Mouse (Mus musculus): ENCODE data around the gene Smad6. TPM values are rescaled to one million over a fixed set of nuclear protein-coding genes. Genes with fewer than 3 reads are reported as not detected.
A peak's percentile ranks its signal among the peaks of the same experiment; 100 is the strongest.

Smad6 gene
- polyA plus RNA-seq, 1 experiment from 2014 or later = 2.0 TPM

DNA sequence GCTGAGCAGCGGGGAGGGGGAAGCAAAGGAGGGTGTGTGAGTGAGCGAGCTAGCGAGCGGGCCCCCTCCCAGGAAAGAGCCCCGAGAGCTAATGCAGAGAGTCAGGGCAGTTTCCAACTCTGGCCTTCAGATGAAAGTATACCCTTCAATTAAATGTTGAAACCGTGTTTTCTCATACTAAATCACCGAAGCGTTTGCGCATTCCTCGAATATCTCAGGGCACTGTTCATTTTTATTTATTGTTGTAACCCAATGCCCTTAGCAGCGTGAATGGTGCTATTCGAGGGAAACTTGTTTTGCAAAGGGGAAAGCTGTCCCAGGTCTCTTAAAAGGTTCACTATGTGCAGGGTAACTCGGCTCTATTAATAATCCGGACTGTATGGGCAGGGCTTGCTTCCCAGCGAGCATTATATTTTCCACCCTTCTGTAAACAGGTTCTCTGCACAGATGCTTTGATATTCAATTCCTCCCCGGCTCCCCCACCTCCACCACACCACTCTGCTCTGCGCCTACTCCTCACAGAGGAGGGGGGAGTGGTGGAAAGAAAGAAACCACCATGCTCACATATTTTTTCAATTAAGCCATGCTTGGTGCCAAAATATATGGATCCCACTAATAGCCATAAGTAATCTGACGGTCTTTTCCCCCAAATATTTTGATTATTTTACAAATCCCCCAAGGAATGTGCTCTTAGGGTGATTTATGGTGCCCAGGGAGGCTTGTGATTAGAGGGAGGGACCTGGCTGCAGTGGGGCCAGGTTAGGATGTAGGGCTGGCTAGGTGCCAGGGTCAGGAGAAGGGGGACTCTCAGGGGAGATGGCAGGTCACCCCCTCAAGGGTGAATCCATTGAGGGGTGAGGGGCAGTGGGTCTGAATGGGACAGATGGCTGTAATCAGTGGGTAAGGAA, 41.4 kb downstream of the Smad6 start:
- Histone ChIP-seq H3K9ac (replicated peaks) (0 out of 2 replicates have a peak overlapping the region, but pooled peaks have one; percentile 5), H3K9me3 (no peaks in the 10 kb centered on the region), H3K4me2 (replicated peaks) (no peak overlapping the region), H3K27me3 (no peaks in the 10 kb centered on the region), H3K4me1 (peaks cover 39% of the 10 kb centered on the region), H3K4me3 (no peak overlapping the region), H3K36me3 (no peaks in the 10 kb centered on the region), H3K27ac (replicated peaks) (peak overlapping the region; percentile 14)
- 5% methylated on average over 18 of the region's 18 CpGs for WGBS
- ATAC-seq (replicated peaks) = 0 out of 2 replicates have a peak, but pooled peaks have one; percentile 21

DNA sequence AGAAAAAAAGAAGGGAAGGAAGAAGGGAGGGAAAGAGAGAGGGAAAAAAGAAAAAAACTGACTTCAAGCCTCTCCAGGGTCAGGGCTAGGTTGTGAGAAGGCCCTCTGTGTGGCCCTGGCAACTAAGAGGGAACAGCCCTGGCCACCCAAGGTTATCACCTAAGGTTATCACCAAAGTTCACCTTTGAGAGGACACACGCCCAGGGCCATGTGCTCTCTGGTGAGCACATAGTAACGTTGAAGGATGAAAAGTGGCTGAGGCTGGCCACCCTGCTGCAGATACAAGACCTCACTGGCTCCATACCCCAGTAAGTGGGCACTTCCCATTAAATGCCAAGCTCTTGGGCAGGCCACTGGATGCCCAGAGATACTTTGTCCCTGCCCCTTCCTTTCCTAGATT, 42.6 kb downstream of the Smad6 start:
- no peak for ATAC-seq (replicated peaks)
- 75% methylated on average over 2 of the region's 2 CpGs for WGBS
- Histone ChIP-seq H3K9ac (replicated peaks) (no peak overlapping the region), H3K27me3 (no peaks in the 10 kb centered on the region), H3K9me3 (no peaks in the 10 kb centered on the region), H3K4me1 (peaks cover 44% of the 10 kb centered on the region), H3K4me2 (replicated peaks) (no peak overlapping the region), H3K27ac (replicated peaks) (no peak overlapping the region), H3K4me3 (no peak overlapping the region), H3K36me3 (no peaks in the 10 kb centered on the region)

- Histone ChIP-seq H3K9ac (replicated peaks) (no peak overlapping the region), H3K36me3 (no peaks in the 10 kb centered on the region), H3K4me3 (no peak overlapping the region), H3K27ac (replicated peaks) (no peak overlapping the region), H3K27me3 (no peaks in the 10 kb centered on the region), H3K4me2 (replicated peaks) (no peak overlapping the region), H3K4me1 (peaks cover 44% of the 10 kb centered on the region), H3K9me3 (no peaks in the 10 kb centered on the region)
- WGBS = 86% methylated on average over 7 of the region's 7 CpGs
- ATAC-seq (replicated peaks) = no peak
These were observed 43.2 kb downstream of the Smad6 start for GRCm38 (mm10) chr9:63978682-63979081.

GRCm38 (mm10) chr9:63975996-63976395, 45.9 kb downstream of the Smad6 start:
- Histone ChIP-seq H3K27me3 (no peaks in the 10 kb centered on the region), H3K9ac (replicated peaks) (no peak overlapping the region), H3K4me3 (no peak overlapping the region), H3K36me3 (no peaks in the 10 kb centered on the region), H3K4me1 (peaks cover 43% of the 10 kb centered on the region), H3K9me3 (no peaks in the 10 kb centered on the region), H3K4me2 (replicated peaks) (0 out of 2 replicates have a peak overlapping the region, but pooled peaks have one; percentile 14), H3K27ac (replicated peaks) (no peak overlapping the region)
- peak; percentile 61; the same call in 1 of the 2 replicates for ATAC-seq (replicated peaks)
- 20% methylated on average over 11 of the region's 11 CpGs for WGBS

DNA sequence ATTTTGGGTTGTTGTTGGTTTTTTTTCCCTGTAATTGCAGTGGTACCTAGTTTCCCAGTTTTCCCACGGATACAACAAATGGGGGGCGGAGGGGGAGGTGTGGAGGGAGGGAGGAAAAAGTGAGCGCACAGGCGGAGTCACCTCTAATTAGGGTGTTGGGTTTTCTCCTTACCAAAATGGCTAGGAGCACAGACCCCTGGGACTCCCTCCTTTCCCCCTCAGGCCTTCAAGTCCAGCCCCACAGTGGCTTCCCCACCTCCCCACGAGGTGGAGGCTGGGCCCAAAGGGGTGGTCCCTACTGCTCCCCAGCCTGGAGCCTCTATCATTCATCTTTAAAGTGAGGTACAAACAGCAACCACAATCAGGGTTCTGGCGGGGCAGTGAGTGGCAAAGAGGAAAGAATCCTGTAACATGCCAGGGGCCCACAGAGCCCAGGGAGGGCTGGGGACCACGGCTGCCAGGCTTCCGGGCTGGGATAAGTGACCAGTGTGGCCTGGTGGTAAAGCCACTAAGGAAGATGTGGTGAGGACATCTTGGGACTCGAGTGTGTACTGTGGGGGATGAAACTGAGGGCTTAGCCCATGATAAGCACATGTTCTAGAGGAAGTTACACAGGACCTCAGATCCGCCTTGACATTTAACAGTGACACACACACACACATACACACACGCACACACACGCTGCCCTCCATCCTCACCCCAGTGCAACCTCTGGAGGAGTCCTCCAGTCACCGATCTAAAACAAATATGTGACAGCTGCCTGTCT, 47.4 kb downstream of the Smad6 start:
- peak overlapping the region; percentile 11 for H3K27ac ChIP-seq (replicated peaks)
- H3K36me3 ChIP-seq = no peaks in the 10 kb centered on the region
- H3K27me3 ChIP-seq = no peaks in the 10 kb centered on the region
- no peak overlapping the region for H3K4me3 ChIP-seq
- H3K9me3 ChIP-seq = no peaks in the 10 kb centered on the region
- ATAC-seq (replicated peaks) = no peak
- WGBS = 39% methylated on average over 13 of the region's 13 CpGs
- no peak overlapping the region for H3K4me2 ChIP-seq (replicated peaks)
- peaks cover 38% of the 10 kb centered on the region for H3K4me1 ChIP-seq
- no peak overlapping the region for H3K9ac ChIP-seq (replicated peaks)

DNA sequence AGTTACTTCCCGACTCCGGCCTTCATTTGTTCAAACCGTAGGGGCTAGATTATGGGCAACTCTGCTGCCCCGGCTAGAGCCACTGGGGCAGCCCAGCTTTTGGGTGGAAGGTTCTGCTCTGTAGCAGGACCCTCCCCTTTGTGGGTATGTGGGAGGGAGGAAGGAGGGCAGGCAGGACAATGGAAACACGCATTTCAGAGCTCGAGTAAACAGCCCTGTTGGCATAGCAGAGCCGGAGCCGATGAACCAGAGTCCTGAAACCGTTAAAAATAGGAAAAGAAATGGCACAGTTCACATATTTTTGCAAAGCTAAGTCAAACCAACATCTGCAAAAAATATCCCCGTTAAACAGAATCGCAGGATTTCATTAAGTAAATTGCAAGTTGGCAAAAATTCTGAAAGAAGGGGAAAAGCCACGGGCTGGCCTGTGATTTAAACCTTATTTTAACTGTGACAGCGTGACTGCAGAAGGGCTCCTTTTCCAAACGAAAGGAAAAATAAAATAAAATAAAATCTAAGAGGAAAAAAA, 48.1 kb downstream of the Smad6 start:
- WGBS = 25% methylated on average over 14 of the region's 14 CpGs
- Histone ChIP-seq H3K36me3 (no peaks in the 10 kb centered on the region), H3K4me3 (no peak overlapping the region), H3K27ac (replicated peaks) (peak overlapping the region; percentile 11), H3K27me3 (no peaks in the 10 kb centered on the region), H3K4me1 (peaks cover 45% of the 10 kb centered on the region), H3K9me3 (no peaks in the 10 kb centered on the region), H3K4me2 (replicated peaks) (no peak overlapping the region), H3K9ac (replicated peaks) (0 out of 2 replicates have a peak overlapping the region, but pooled peaks have one; percentile 13)
- no peak for ATAC-seq (replicated peaks)

DNA sequence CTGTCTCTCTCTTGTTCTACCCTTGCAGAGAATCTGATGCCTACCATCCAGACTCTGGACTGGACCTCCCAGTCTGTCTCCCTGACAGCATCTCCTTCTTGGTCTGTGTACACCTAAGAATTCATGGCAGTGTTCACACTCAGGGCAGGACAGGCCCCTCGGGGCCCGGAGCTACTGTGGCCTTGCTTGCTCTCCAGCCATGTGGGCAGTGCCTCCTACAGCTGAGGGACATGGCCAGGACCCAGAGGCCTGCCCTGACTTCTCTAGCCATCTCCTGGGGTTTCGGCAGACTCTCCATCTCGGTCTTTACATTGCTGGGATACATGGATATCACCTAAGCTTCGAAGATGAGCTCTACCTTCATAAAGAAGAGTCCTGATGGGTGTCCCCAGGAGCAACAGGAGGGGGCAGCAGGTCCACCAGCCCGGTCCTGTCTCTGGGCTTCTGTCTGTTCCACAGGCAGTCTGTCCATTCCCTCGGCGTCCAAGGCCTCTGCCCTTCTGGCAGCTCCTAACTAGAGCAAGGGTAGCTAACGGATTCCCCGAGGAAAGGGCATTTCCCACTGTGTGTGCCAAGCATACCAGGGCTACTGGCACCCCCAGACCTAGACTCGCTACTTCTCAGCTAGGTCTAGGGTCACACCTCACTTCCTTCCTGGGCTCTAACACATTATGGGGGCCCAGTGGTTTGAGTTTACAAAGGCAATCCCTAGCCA, 49.1 kb downstream of the Smad6 start:
- Histone ChIP-seq H3K4me1 (peaks cover 55% of the 10 kb centered on the region), H3K27me3 (no peaks in the 10 kb centered on the region), H3K9me3 (no peaks in the 10 kb centered on the region), H3K4me3 (no peak overlapping the region), H3K9ac (replicated peaks) (no peak overlapping the region), H3K27ac (replicated peaks) (no peak overlapping the region), H3K36me3 (no peaks in the 10 kb centered on the region), H3K4me2 (replicated peaks) (no peak overlapping the region)
- 94% methylated on average over 11 of the region's 11 CpGs for WGBS
- ATAC-seq (replicated peaks) = no peak

- Histone ChIP-seq H3K27ac (replicated peaks) (no peak overlapping the region), H3K4me3 (no peak overlapping the region), H3K27me3 (no peaks in the 10 kb centered on the region), H3K4me1 (peaks cover 62% of the 10 kb centered on the region), H3K4me2 (replicated peaks) (no peak overlapping the region), H3K9me3 (no peaks in the 10 kb centered on the region), H3K9ac (replicated peaks) (no peak overlapping the region), H3K36me3 (no peaks in the 10 kb centered on the region)
- WGBS = 77% methylated on average over 4 of the region's 4 CpGs
- ATAC-seq (replicated peaks) = no peak
These were observed 50.3 kb downstream of the Smad6 start for GRCm38 (mm10) chr9:63971557-63971956.

- 0 out of 2 replicates have a peak overlapping the region, but pooled peaks have one; percentile 2 for H3K27ac ChIP-seq (replicated peaks)
- no peak overlapping the region for H3K4me3 ChIP-seq
- no peaks in the 10 kb centered on the region for H3K36me3 ChIP-seq
- 75% methylated on average over 6 of the region's 6 CpGs for WGBS
- ATAC-seq (replicated peaks) = no peak
- no peak overlapping the region for H3K9ac ChIP-seq (replicated peaks)
- no peaks in the 10 kb centered on the region for H3K9me3 ChIP-seq
- no peaks in the 10 kb centered on the region for H3K27me3 ChIP-seq
- H3K4me2 ChIP-seq (replicated peaks) = no peak overlapping the region
- H3K4me1 ChIP-seq = peaks cover 60% of the 10 kb centered on the region
These were observed 51.0 kb downstream of the Smad6 start for GRCm38 (mm10) chr9:63970836-63971235.

DNA sequence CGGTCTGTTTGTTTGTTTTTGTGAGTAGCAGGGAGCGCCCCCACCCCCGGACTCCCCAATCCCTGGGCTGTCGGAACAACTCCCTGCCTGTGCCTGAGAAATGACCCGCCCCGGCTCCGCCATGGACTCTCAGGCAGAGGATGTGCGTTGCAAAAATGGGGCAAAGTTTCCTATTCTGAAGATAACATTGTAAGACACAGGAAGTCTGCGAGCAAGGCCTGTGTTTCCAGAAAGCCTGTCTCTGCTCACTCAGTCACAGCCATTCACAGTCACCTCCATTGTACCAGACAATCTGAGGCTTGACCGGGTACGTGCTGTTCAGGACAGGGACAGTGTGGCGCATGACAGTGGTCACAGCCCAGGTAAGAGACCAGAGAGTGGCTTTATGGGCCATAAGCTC, 51.5 kb downstream of the Smad6 start:
- Histone ChIP-seq H3K4me3 (no peak overlapping the region), H3K27ac (replicated peaks) (0 out of 2 replicates have a peak overlapping the region, but pooled peaks have one; percentile 2), H3K9me3 (no peaks in the 10 kb centered on the region), H3K4me1 (peaks cover 60% of the 10 kb centered on the region), H3K27me3 (no peaks in the 10 kb centered on the region), H3K4me2 (replicated peaks) (no peak overlapping the region), H3K9ac (replicated peaks) (no peak overlapping the region), H3K36me3 (no peaks in the 10 kb centered on the region)
- ATAC-seq (replicated peaks) = no peak
- WGBS = 82% methylated on average over 12 of the region's 12 CpGs

DNA sequence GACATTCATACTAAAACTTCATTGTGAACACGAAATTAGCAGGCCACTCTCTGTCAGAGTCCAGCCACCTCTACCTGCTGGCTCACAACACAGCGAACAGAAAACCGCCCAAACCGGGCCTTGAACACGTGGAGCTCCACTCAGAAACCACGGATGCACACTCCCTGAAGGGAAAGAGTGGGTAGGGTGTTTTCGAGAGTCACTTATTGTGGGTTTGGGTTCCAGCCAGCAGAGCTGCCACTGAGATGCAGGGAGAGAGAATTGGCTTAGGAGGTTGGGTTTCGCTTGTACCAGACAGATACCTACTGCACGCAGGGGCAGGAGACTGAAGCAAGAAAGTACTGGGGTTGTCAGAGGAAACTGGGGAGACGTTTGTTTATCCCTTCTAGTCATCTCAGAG, 52.4 kb downstream of the Smad6 start:
- peaks cover 58% of the 10 kb centered on the region for H3K4me1 ChIP-seq

More for the DNA sequence above, 52.4 kb downstream of the Smad6 start:
- H3K9ac ChIP-seq (replicated peaks) = no peak overlapping the region
- H3K9me3 ChIP-seq = no peaks in the 10 kb centered on the region
- no peaks in the 10 kb centered on the region for H3K36me3 ChIP-seq
- no peak overlapping the region for H3K4me3 ChIP-seq
- ATAC-seq (replicated peaks) = no peak
- H3K27ac ChIP-seq (replicated peaks) = no peak overlapping the region
- no peak overlapping the region for H3K4me2 ChIP-seq (replicated peaks)
- WGBS = 74% methylated on average over 10 of the region's 10 CpGs
- H3K27me3 ChIP-seq = no peaks in the 10 kb centered on the region

All from forebrain, embryonic 15.5 days (tissue).